Mouse (Mus musculus) E14TG2a.4 (cell line): Measurements from ENCODE around the gene Map3k7cl.

ENCODE experiments used
- CTCF ChIP-seq: conservative IDR thresholded peaks from 2 replicates; pipeline ENCODE4 v1.5.1; 2014; ENCODE audit warnings: low read length
- NANOG ChIP-seq: IDR thresholded peaks from 2 replicates; pipeline ENCODE4 v1.6.1; 2014; ENCODE audit warnings: borderline replicate concordance, low read length, mixed read lengths
- POU5F1 ChIP-seq: IDR thresholded peaks from 2 replicates; pipeline ENCODE4 v1.6.1; 2014; ENCODE audit warnings: low read length, borderline replicate concordance

GRCm38 (mm10) chr16:87625816-87626215, 72.7 kb downstream of the Map3k7cl start:
- no peak for TF ChIP-seq CTCF
- no peak for TF ChIP-seq POU5F1
- TF ChIP-seq NANOG: no peak
